Mouse (Mus musculus) embryonic facial prominence, embryonic 11.5 days (tissue): ENCODE data around the gene Aire. TPM values are rescaled to one million over a fixed set of nuclear protein-coding genes. Genes with fewer than 3 reads are reported as not detected.

Source experiments
- ATAC-seq: fragments of 200-750 bp; cut with Nextera tagmentation; replicated peaks from 2 replicates; pipeline ENCODE4 v1.8.0; 2017; ENCODE audit warnings: low read depth; ENCODE audit not compliant: insufficient number of reproducible peaks, low FRiP score, low TSS enrichment
- DNase-seq: peaks from one replicate; pipeline ENCODE4 v3.0.0-alpha.2; 2015; ENCODE audit warnings: low spot score
- H3K27ac ChIP-seq: fragments of 300-500 bp; sonication (generic); replicated peaks from 2 replicates; pipeline ENCODE4 v1.5.1; 2014; ENCODE audit warnings: mild to moderate bottlenecking, low read depth, low read length, control low read depth
- H3K27me3 ChIP-seq: fragments of 300-500 bp; sonication (generic); 2 replicates; pipeline ENCODE4 v1.6.1; 2014; ENCODE audit warnings: mild to moderate bottlenecking, low read length, moderate library complexity, mixed read lengths; ENCODE audit not compliant: control insufficient read depth, insufficient read depth
- H3K36me3 ChIP-seq: fragments of 300-500 bp; sonication (generic); replicated peaks from 2 replicates; pipeline ENCODE4 v1.6.1; 2014; ENCODE audit warnings: low read depth, mild to moderate bottlenecking, low read length, moderate library complexity, mixed read lengths; ENCODE audit not compliant: control insufficient read depth, insufficient read depth
- H3K4me1 ChIP-seq: fragments of 300-500 bp; sonication (generic); 2 replicates; pipeline ENCODE4 v1.6.1; 2014; ENCODE audit warnings: low read length, mixed read lengths; ENCODE audit not compliant: control insufficient read depth, insufficient read depth
- H3K4me2 ChIP-seq: fragments of 300-500 bp; sonication (generic); 2 replicates; pipeline ENCODE4 v1.6.1; 2014; ENCODE audit warnings: low read depth, mild to moderate bottlenecking, control low read depth, low read length, moderate library complexity
- H3K4me3 ChIP-seq: fragments of 300-500 bp; sonication (generic); 2 replicates; pipeline ENCODE4 v1.5.1; 2014; ENCODE audit warnings: low read depth, low read length, control low read depth
- H3K9ac ChIP-seq: fragments of 300-500 bp; sonication (generic); replicated peaks from 2 replicates; pipeline ENCODE4 v1.6.1; 2014; ENCODE audit warnings: mild to moderate bottlenecking, control low read depth, low read length
- H3K9me3 ChIP-seq: fragments of 300-500 bp; sonication (generic); replicated peaks from 2 replicates; pipeline ENCODE4 v1.6.1; 2016; ENCODE audit warnings: mild to moderate bottlenecking, low read length, inconsistent platforms, mixed read lengths; ENCODE audit not compliant: control insufficient read depth
- WGBS: fragments of 180-500 bp; shearing (Covaris S2); extraction: QIAGEN DNeasy Blood & Tissue Kit; methylation state at CpG from one replicate; pipeline ENCODE4 v1.1.7; 2014; 5-methylcytosine and 5-hydroxymethylcytosine counted together
- polyA plus RNA-seq: library from polyadenylated mRNA; unstranded; fragments of >200 nt; fragmentation: Nextera tagmentation; extraction: Ambion mirVana; gene quantifications from 2 replicates; pipeline ENCODE4 v1.2.1, GENCODE M21; 2014

The Aire gene
- polyA plus RNA-seq, 1 experiment from 2014 or later, result 0.11 TPM

- Histone ChIP-seq H3K4me1 (no peaks in the 10 kb centered on the region), H3K27ac (no peak overlapping the region), H3K27me3 (no peaks in the 10 kb centered on the region), H3K9ac (no peak overlapping the region), H3K9me3 (no peaks in the 10 kb centered on the region), H3K4me3 (no peak overlapping the region), H3K4me2 (no peak overlapping the region), H3K36me3 (peaks cover 10% of the 10 kb centered on the region)
- WGBS, result 94% methylated on average over 2 of the region's 2 CpGs
- DNase-seq, result no peak
- no peak for ATAC-seq
These were observed 41.1 kb downstream of the Aire start for GRCm38 (mm10) chr10:78002316-78002715.

- H3K4me3 ChIP-seq, result no peak overlapping the region
- 90% methylated on average over 11 of the region's 11 CpGs for WGBS
- H3K27me3 ChIP-seq, result no peaks in the 10 kb centered on the region
- H3K9me3 ChIP-seq, result no peaks in the 10 kb centered on the region
- H3K4me2 ChIP-seq, result no peak overlapping the region
- no peaks in the 10 kb centered on the region for H3K4me1 ChIP-seq
- H3K27ac ChIP-seq, result no peak overlapping the region
- peaks cover 11% of the 10 kb centered on the region for H3K36me3 ChIP-seq
- ATAC-seq, result no peak
- H3K9ac ChIP-seq, result no peak overlapping the region
- DNase-seq, result no peak
These were observed 41.6 kb downstream of the Aire start for GRCm38 (mm10) chr10:78001796-78002195.

DNA sequence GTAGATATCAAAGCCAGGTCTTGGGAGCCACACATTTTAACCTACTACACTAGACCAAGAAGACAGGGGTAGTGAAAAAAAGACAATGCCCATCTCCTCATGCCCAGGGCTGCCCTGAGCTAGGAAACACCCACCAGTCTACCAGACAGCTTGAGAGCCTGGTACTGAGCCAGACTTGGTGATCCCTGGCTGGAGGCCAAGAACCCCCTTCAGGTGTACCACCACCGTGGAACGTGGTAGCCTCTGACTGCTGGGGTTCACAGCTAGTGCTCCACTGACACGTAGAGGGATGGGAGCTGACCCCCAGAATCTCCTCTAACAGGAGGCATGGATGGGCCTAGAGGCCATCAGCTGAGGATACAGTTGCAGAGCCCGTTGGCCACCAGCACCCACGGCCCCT, 43.2 kb downstream of the Aire start:
- Histone ChIP-seq H3K9me3 (no peaks in the 10 kb centered on the region), H3K4me2 (no peak overlapping the region), H3K4me3 (no peak overlapping the region), H3K27ac (no peak overlapping the region), H3K36me3 (peaks cover 11% of the 10 kb centered on the region), H3K27me3 (no peaks in the 10 kb centered on the region), H3K4me1 (no peaks in the 10 kb centered on the region), H3K9ac (no peak overlapping the region)
- ATAC-seq (no peak), DNase-seq (no peak)
- 88% methylated on average over 5 of the region's 5 CpGs for WGBS

DNA sequence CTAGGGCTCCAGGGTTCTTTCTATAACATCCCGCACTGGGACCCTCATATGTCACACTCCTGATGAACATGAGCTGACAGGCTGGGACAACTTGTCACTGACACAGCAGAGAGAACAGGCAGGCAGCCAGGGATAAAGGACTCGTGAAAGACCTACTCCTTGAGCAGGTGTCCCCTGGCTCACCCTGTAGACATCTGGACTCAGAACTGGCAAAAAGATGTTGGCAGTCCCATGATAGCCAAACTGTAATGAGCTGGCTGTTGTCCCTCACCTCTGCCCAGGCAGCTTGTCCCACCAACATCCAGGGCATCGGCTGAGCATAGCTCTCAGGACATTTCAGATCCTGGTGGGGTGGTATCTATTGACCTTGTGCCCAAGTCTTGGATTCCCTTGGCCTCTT, 47.8 kb downstream of the Aire start:
- no peaks in the 10 kb centered on the region for H3K9me3 ChIP-seq
- no peaks in the 10 kb centered on the region for H3K27me3 ChIP-seq
- no peak overlapping the region for H3K4me3 ChIP-seq
- DNase-seq (no peak), ATAC-seq (no peak)
- H3K27ac ChIP-seq, result no peak overlapping the region
- H3K9ac ChIP-seq, result no peak overlapping the region
- H3K4me1 ChIP-seq, result no peaks in the 10 kb centered on the region
- no peak overlapping the region for H3K4me2 ChIP-seq
- 91% methylated on average over 3 of the region's 3 CpGs for WGBS
- peaks cover 17% of the 10 kb centered on the region for H3K36me3 ChIP-seq

DNA sequence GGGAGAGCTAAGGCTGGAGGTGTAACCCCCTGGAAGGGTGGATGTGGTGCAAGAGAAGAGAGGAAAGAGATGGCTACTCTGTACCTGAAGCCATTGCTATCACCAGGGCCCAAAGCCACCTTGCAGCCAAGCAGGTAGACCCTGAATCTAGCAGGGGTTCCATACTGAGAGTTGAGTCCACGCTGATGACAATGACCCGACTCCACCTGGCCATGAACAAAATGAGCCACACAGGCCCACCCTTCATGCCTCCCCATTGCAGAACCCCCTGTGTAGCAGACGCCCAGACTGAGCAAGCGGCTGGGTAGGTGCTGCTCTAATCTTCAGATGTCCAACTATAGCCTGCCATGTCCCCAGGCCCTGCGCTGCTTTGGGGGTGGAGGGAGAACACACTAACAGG, 57.6 kb downstream of the Aire start:
- Histone ChIP-seq H3K4me3 (no peak overlapping the region), H3K36me3 (peaks cover 6% of the 10 kb centered on the region), H3K27ac (no peak overlapping the region), H3K4me2 (no peak overlapping the region), H3K9me3 (no peaks in the 10 kb centered on the region), H3K4me1 (no peaks in the 10 kb centered on the region), H3K27me3 (no peaks in the 10 kb centered on the region), H3K9ac (no peak overlapping the region)
- no peak for ATAC-seq
- no peak for DNase-seq
- WGBS, result 71% methylated on average over 5 of the region's 5 CpGs

DNA sequence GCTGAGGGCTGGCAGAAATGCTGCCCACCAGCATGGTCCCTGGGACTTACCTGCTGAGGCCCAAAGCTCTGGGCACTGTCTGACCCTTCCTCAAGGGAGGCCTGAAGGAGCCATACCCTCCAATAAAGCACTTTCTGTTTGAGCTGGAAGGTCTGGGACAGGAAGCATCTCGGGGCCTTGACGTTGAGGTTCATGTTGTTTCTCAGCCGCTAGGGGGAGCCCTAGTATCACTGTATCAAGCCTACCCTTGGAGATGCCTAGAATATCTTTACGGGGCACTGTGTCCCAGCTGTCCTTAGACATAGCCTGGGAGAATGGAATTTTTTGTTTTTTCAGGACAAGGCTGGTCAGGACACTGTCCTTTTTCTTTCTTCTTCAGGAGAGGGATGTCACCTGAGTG, 58.8 kb downstream of the Aire start:
- H3K4me3 ChIP-seq, result no peak overlapping the region
- no peak; the same call in 1 of the 2 replicates for ATAC-seq
- H3K9ac ChIP-seq, result no peak overlapping the region
- 4% methylated on average over 4 of the region's 4 CpGs for WGBS
- H3K9me3 ChIP-seq, result no peaks in the 10 kb centered on the region
- no peaks in the 10 kb centered on the region for H3K27me3 ChIP-seq
- H3K36me3 ChIP-seq, result peaks cover under 1% of the 10 kb centered on the region
- peak; percentile 91 for DNase-seq
- H3K27ac ChIP-seq, result no peak overlapping the region
- H3K4me1 ChIP-seq, result no peaks in the 10 kb centered on the region
- no peak overlapping the region for H3K4me2 ChIP-seq

Other genes with a start within 250 kb of the Aire start
- gene Gm9639, start 248.5 kb downstream of the Aire start, polyA plus RNA-seq, result not detected in 2 replicates
- gene Gm19668, start 244.5 kb downstream of the Aire start, polyA plus RNA-seq, result not detected in 2 replicates
- not detected in 2 replicates for gene Gm9507, start 231.8 kb downstream of the Aire start, polyA plus RNA-seq
- not detected in 2 replicates for gene Gm2696, start 228.9 kb downstream of the Aire start, polyA plus RNA-seq
- gene Krtap10-4, start 216.5 kb downstream of the Aire start, polyA plus RNA-seq, result not detected in 2 replicates
- not detected in 2 replicates for gene Krtap10-10, start 207.7 kb downstream of the Aire start, polyA plus RNA-seq
- not detected in 2 replicates for gene Gm36176, start 196.8 kb downstream of the Aire start, polyA plus RNA-seq
- not detected in 2 replicates for gene Gm10318, start 190.8 kb downstream of the Aire start, polyA plus RNA-seq
- gene Gm3285, start 181.6 kb downstream of the Aire start, polyA plus RNA-seq, result not detected in 2 replicates
- 2.2 and 2.5 TPM in 2 replicates for gene Lrrc3, start 141.1 kb downstream of the Aire start, polyA plus RNA-seq
- gene Trpm2, start 73.0 kb downstream of the Aire start, polyA plus RNA-seq, result 0.43 and 0.86 TPM in 2 replicates
- 25.8 and 27.9 TPM in 2 replicates for gene 1810043G02Rik, start 65.1 kb downstream of the Aire start, polyA plus RNA-seq
- gene Pfkl, start 33.5 kb downstream of the Aire start, polyA plus RNA-seq, result 108 and 129 TPM in 2 replicates
- 0.20 TPM in 1 of 2 replicates, not detected in the other for gene Dnmt3l, start 1.7 kb downstream of the Aire start, polyA plus RNA-seq
- gene Icosl, start 25.7 kb upstream of the Aire start, polyA plus RNA-seq, result 2.1 and 2.4 TPM in 2 replicates
- gene D10Jhu81e, start 126.2 kb upstream of the Aire start, polyA plus RNA-seq, result 22.7 and 25.3 TPM in 2 replicates
- gene Pwp2, start 141.5 kb upstream of the Aire start, polyA plus RNA-seq, result 20.0 and 21.6 TPM in 2 replicates
- gene Trappc10, start 201.0 kb upstream of the Aire start, polyA plus RNA-seq, result 14.7 and 16.1 TPM in 2 replicates